Mouse (Mus musculus) stomach, postnatal 0 days (tissue): Measurements from ENCODE around the gene Rnf220. TPM values are rescaled to one million over a fixed set of nuclear protein-coding genes. Genes with fewer than 3 reads are reported as not detected.

Experiments used
- ATAC-seq: fragments of 200-750 bp; cut with Nextera tagmentation; 2 replicates; pipeline ENCODE4 v1.8.0; 2017; ENCODE audit not compliant: low FRiP score, low TSS enrichment
- DNase-seq: peaks from one replicate; pipeline ENCODE4 v3.0.0-alpha.2; 2016; ENCODE audit warnings: low spot score
- H3K27ac ChIP-seq: fragments of 300-500 bp; sonication (generic); replicated peaks from 2 replicates; pipeline ENCODE4 v1.5.1; 2014; ENCODE audit warnings: mild to moderate bottlenecking, control low read depth
- H3K27me3 ChIP-seq: fragments of 300-500 bp; sonication (generic); 2 replicates; pipeline ENCODE4 v1.6.1; 2014; ENCODE audit warnings: low read length; ENCODE audit not compliant: control insufficient read depth, insufficient read depth
- H3K36me3 ChIP-seq: fragments of 300-500 bp; sonication (generic); 2 replicates; pipeline ENCODE4 v1.6.1; 2014; ENCODE audit warnings: low read length, mixed read lengths; ENCODE audit not compliant: control insufficient read depth, insufficient read depth
- H3K4me1 ChIP-seq: fragments of 300-500 bp; sonication (generic); replicated peaks from 2 replicates; pipeline ENCODE4 v1.6.1; 2014; ENCODE audit warnings: antibody characterized with exemption; ENCODE audit not compliant: control insufficient read depth, insufficient read depth
- H3K4me2 ChIP-seq: fragments of 300-500 bp; sonication (generic); replicated peaks from 2 replicates; pipeline ENCODE4 v1.6.1; 2014; ENCODE audit warnings: low read depth, mild to moderate bottlenecking, control low read depth, moderate library complexity
- H3K4me3 ChIP-seq: fragments of 300-500 bp; sonication (generic); 2 replicates; pipeline ENCODE4 v1.5.1; 2014; ENCODE audit warnings: low read depth, low read length, control low read depth
- H3K9ac ChIP-seq: fragments of 300-500 bp; sonication (generic); 2 replicates; pipeline ENCODE4 v1.6.1; 2014; ENCODE audit warnings: mild to moderate bottlenecking, low read length, control low read depth, mixed read lengths
- H3K9me3 ChIP-seq: fragments of 300-500 bp; sonication (generic); 2 replicates; pipeline ENCODE4 v1.6.1; 2016; ENCODE audit warnings: low read length; ENCODE audit not compliant: control insufficient read depth
- CTCF ChIP-seq: IDR thresholded peaks from 2 replicates; pipeline ENCODE4 v1.5.1; 2016; ENCODE audit warnings: antibody characterized with exemption, low read depth, mild to moderate bottlenecking, moderate library complexity
- EP300 ChIP-seq: optimal IDR thresholded peaks from 2 replicates; pipeline ENCODE3; 2016; ENCODE audit warnings: antibody characterized with exemption
- WGBS: fragments of 180-500 bp; shearing (Covaris S2); extraction: QIAGEN DNeasy Blood & Tissue Kit; methylation state at CpG from one replicate; pipeline ENCODE4 v1.1.7; 2014; 5-methylcytosine and 5-hydroxymethylcytosine counted together
- polyA plus RNA-seq: library from polyadenylated mRNA; unstranded; fragments of >200 nt; fragmentation: Nextera tagmentation; extraction: Ambion mirVana; gene quantifications from 2 replicates; pipeline ENCODE4 v1.2.1, GENCODE M21; 2015

Gene Rnf220
- polyA plus RNA-seq, 1 experiment from 2014 or later, result 33.0 TPM

DNA sequence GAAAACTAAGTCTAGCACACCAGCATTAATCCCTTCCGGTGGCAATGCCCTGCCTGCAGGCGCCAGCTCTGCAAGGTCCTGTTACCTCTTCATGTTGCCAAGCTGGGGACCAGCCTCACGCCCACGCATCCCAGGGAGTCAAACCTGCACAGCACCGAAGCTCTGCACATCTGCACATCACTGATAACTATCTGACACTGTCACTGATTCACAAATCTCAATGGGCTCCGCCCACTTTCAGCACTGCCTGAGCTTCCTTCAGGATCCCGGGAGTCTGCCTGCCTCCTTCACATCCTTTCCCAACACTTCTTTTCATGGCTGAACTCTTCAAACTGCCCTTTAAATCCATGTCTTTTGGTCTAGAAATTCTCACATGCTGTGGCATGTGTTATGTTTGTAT, 138.9 kb downstream of the Rnf220 start:
- Histone ChIP-seq H3K27me3 (no peaks in the 10 kb centered on the region), H3K4me2 (no peak overlapping the region), H3K9ac (no peak overlapping the region), H3K36me3 (no peaks in the 10 kb centered on the region), H3K9me3 (no peaks in the 10 kb centered on the region), H3K4me3 (no peak overlapping the region), H3K27ac (no peak overlapping the region), H3K4me1 (0 out of 2 replicates have a peak, but pooled peaks cover 2% of the 10 kb centered on the region)
- DNase-seq, result no peak
- no peak for ATAC-seq
- TF ChIP-seq CTCF, result no peak
- TF ChIP-seq EP300, result no peak
- 60% methylated on average over 7 of the region's 7 CpGs for WGBS

DNA sequence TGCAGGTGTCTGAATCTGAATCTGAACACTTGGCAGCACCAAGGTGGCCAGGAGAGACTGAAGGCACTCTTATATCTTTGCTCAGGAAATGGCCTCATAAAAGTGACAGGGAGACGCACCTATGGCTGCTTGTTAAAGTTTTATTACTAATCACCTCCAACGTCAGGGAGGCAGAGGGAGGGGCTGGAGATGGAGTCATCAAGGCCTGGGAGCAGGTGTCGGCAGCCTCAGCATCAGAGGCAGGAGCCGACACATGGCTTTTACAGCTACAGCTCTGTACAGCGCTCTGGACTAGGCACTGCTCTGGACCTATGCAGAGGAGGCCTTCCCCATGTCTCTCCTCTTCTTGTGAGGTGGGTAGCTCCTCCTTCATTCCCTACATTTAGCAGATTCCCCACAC, 139.7 kb downstream of the Rnf220 start:
- H3K9me3 ChIP-seq, result no peaks in the 10 kb centered on the region
- DNase-seq, result no peak
- H3K4me2 ChIP-seq, result no peak overlapping the region
- H3K27me3 ChIP-seq, result no peaks in the 10 kb centered on the region
- ATAC-seq, result no peak
- 0 out of 2 replicates have a peak, but pooled peaks cover 2% of the 10 kb centered on the region for H3K4me1 ChIP-seq
- WGBS, result 75% methylated on average over 5 of the region's 5 CpGs
- TF ChIP-seq CTCF, result no peak
- no peak for TF ChIP-seq EP300
- H3K36me3 ChIP-seq, result no peaks in the 10 kb centered on the region
- H3K9ac ChIP-seq, result no peak overlapping the region
- no peak overlapping the region for H3K4me3 ChIP-seq
- no peak overlapping the region for H3K27ac ChIP-seq

GRCm38 (mm10) chr4:117356223-117356622, 140.6 kb downstream of the Rnf220 start:
- Histone ChIP-seq H3K4me2 (no peak overlapping the region), H3K36me3 (no peaks in the 10 kb centered on the region), H3K9me3 (no peaks in the 10 kb centered on the region), H3K27ac (no peak overlapping the region), H3K27me3 (no peaks in the 10 kb centered on the region), H3K4me3 (no peak overlapping the region), H3K4me1 (0 out of 2 replicates have a peak, but pooled peaks cover 2% of the 10 kb centered on the region), H3K9ac (no peak overlapping the region)
- ATAC-seq, result no peak
- 42% methylated on average over 2 of the region's 2 CpGs for WGBS
- no peak for TF ChIP-seq CTCF
- no peak for TF ChIP-seq EP300
- no peak for DNase-seq

DNA sequence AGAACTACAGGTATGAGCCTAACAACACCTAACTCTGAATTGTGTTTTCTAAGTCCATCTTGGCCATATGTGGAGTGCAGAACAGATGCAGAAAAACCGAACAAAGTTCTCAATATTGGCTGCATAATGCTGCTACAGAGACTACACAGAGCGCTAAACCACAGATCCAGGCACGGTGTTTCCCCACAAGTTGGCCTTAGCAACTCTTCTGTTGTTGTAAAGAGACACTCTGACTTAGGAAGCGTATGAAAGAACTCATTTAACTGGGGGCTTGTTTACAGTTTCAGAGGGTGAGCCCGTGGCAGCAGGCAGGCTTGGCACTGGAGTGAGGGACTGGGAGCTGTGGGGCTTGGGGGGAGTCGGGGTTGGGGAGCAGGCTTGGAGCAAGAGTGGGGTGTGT, 142.2 kb downstream of the Rnf220 start:
- H3K9me3 ChIP-seq, result no peaks in the 10 kb centered on the region
- no peak overlapping the region for H3K9ac ChIP-seq
- H3K36me3 ChIP-seq, result no peaks in the 10 kb centered on the region
- no peaks in the 10 kb centered on the region for H3K27me3 ChIP-seq
- ATAC-seq, result no peak
- H3K4me2 ChIP-seq, result no peak overlapping the region
- no peak overlapping the region for H3K27ac ChIP-seq
- no peak overlapping the region for H3K4me3 ChIP-seq
- TF ChIP-seq EP300 (no peak), CTCF (no peak)
- 71% methylated on average over 6 of the region's 6 CpGs for WGBS
- H3K4me1 ChIP-seq, result no peaks in the 10 kb centered on the region
- no peak for DNase-seq

- 75% methylated on average over 9 of the region's 9 CpGs for WGBS
- no peak for TF ChIP-seq EP300
- TF ChIP-seq CTCF, result no peak
These were observed 143.9 kb downstream of the Rnf220 start for GRCm38 (mm10) chr4:117352957-117353356.

GRCm38 (mm10) chr4:117352071-117352470, 144.8 kb downstream of the Rnf220 start:
- H3K27ac ChIP-seq, result no peak overlapping the region
- H3K4me3 ChIP-seq, result no peak overlapping the region
- 83% methylated on average over 5 of the region's 5 CpGs for WGBS
- no peaks in the 10 kb centered on the region for H3K9me3 ChIP-seq
- H3K36me3 ChIP-seq, result no peaks in the 10 kb centered on the region
- no peak for TF ChIP-seq CTCF
- TF ChIP-seq EP300, result no peak
- no peaks in the 10 kb centered on the region for H3K27me3 ChIP-seq
- DNase-seq (no peak), ATAC-seq (no peak)
- H3K4me1 ChIP-seq, result no peaks in the 10 kb centered on the region
- H3K9ac ChIP-seq, result no peak overlapping the region
- no peak overlapping the region for H3K4me2 ChIP-seq

More at GRCm38 (mm10) chr4:117352957-117353356, 143.9 kb downstream of the Rnf220 start:
- H3K4me1 ChIP-seq, result no peaks in the 10 kb centered on the region
- H3K27me3 ChIP-seq, result no peaks in the 10 kb centered on the region
- no peak overlapping the region for H3K27ac ChIP-seq
- no peak for ATAC-seq
- no peaks in the 10 kb centered on the region for H3K36me3 ChIP-seq
- no peak overlapping the region for H3K4me3 ChIP-seq
- no peak overlapping the region for H3K4me2 ChIP-seq
- no peaks in the 10 kb centered on the region for H3K9me3 ChIP-seq
- no peak overlapping the region for H3K9ac ChIP-seq
- no peak for DNase-seq
